Mouse (Mus musculus) kidney, adult 2 months (tissue): ENCODE results near the gene Shc4. TPM values are rescaled to one million over a fixed set of nuclear protein-coding genes. Genes with fewer than 3 reads are reported as not detected.

ENCODE experiments used
- DNase-seq: peaks from one replicate; pipeline ENCODE4 v3.0.0; 2021
- H3K27ac ChIP-seq: fragments of 200-500 bp; 2 replicates; pipeline ENCODE4 v1.5.1; 2012; ENCODE audit warnings: low read depth, low read length, control low read depth, inconsistent platforms; ENCODE audit not compliant: insufficient read depth
- H3K27me3 ChIP-seq: fragments of 200-500 bp; replicated peaks from 2 replicates; pipeline ENCODE4 v1.6.1; 2012; ENCODE audit warnings: mild to moderate bottlenecking, moderate library complexity, low read length, inconsistent platforms; ENCODE audit not compliant: control insufficient read depth, insufficient read depth
- H3K36me3 ChIP-seq: fragments of 200-500 bp; 2 replicates; pipeline ENCODE4 v1.6.1; 2012; ENCODE audit warnings: mild to moderate bottlenecking, moderate library complexity, low read length, inconsistent platforms; ENCODE audit not compliant: control insufficient read depth, insufficient read depth
- H3K4me1 ChIP-seq: fragments of 200-500 bp; 2 replicates; pipeline ENCODE4 v1.6.1; 2011; ENCODE audit warnings: low read length; ENCODE audit not compliant: control insufficient read depth, insufficient read depth
- H3K4me3 ChIP-seq: fragments of 200-500 bp; 2 replicates; pipeline ENCODE4 v1.5.1; 2011; ENCODE audit warnings: mild to moderate bottlenecking, low read depth, low read length, control low read depth; ENCODE audit not compliant: insufficient read depth
- CTCF ChIP-seq: fragments of 200-500 bp; conservative IDR thresholded peaks from 2 replicates; pipeline ENCODE4 v1.5.1; 2011; ENCODE audit warnings: low read depth, mild to moderate bottlenecking, control low read depth, low read length, moderate library complexity, mixed read lengths; ENCODE audit not compliant: insufficient read depth, insufficient read length
- POLR2A ChIP-seq: fragments of 200-500 bp; IDR thresholded peaks from one replicate; pipeline ENCODE4 v1.6.1; 2011; ENCODE audit warnings: low read depth, low read length, control low read depth
- WGBS: fragments of 180-500 bp; shearing (Covaris S2); methylation state at CpG from one replicate; pipeline ENCODE4 v1.1.7; 2018; 5-methylcytosine and 5-hydroxymethylcytosine counted together
- polyA plus RNA-seq: library from polyadenylated mRNA; depleted of rRNA; stranded (reverse); fragments of >200 nt; gene quantifications from 2 replicates; pipeline ENCODE4 v1.2.3, GENCODE M21; 2012

The Shc4 gene
- polyA plus RNA-seq, 1 experiment: 0.20 TPM

GRCm38 (mm10) chr2:125659823-125660536 is 64.0 kb downstream of the Shc4 start:
- Histone ChIP-seq H3K4me3 (peak overlapping the region; percentile 31; the same call in 1 of the 2 replicates), H3K27ac (no peak overlapping the region), H3K27me3 (no peaks in the 10 kb centered on the region), H3K36me3 (no peaks in the 10 kb centered on the region), H3K4me1 (peaks cover 4% of the 10 kb centered on the region; the same call in 1 of the 2 replicates)
- TF ChIP-seq POLR2A: no peak
- peak; percentile 90 for TF ChIP-seq CTCF
- WGBS: 13% methylated on average over 10 of the region's 10 CpGs
- peak; percentile 75 for DNase-seq

GRCm38 (mm10) chr2:125655391-125655790 is 68.6 kb downstream of the Shc4 start:
- DNase-seq: no peak
- WGBS: 91% methylated on average over 9 of the region's 9 CpGs

GRCm38 (mm10) chr2:125653286-125653685 is 70.7 kb downstream of the Shc4 start:
- Histone ChIP-seq H3K36me3 (no peaks in the 10 kb centered on the region), H3K4me1 (no peaks in the 10 kb centered on the region), H3K4me3 (no peak overlapping the region), H3K27me3 (no peaks in the 10 kb centered on the region), H3K27ac (no peak overlapping the region)
- TF ChIP-seq POLR2A (no peak), CTCF (no peak)
- DNase-seq: no peak
- WGBS: 96% methylated on average over 2 of the region's 2 CpGs

More at GRCm38 (mm10) chr2:125655391-125655790, 68.6 kb downstream of the Shc4 start:
- Histone ChIP-seq H3K27ac (no peak overlapping the region), H3K4me1 (peaks cover 1% of the 10 kb centered on the region; the same call in 1 of the 2 replicates), H3K27me3 (no peaks in the 10 kb centered on the region), H3K4me3 (no peak overlapping the region), H3K36me3 (no peaks in the 10 kb centered on the region)
- TF ChIP-seq POLR2A (no peak), CTCF (no peak)

GRCm38 (mm10) chr2:125651563-125651962 is 72.4 kb downstream of the Shc4 start:
- Histone ChIP-seq H3K27me3 (no peaks in the 10 kb centered on the region), H3K36me3 (no peaks in the 10 kb centered on the region), H3K27ac (no peak overlapping the region), H3K4me1 (no peaks in the 10 kb centered on the region), H3K4me3 (no peak overlapping the region)
- peak; percentile 51 for DNase-seq
- TF ChIP-seq CTCF (no peak), POLR2A (no peak)
- 59% methylated on average over 8 of the region's 8 CpGs for WGBS

- peak; percentile 12 for DNase-seq
- Histone ChIP-seq H3K4me1 (no peaks in the 10 kb centered on the region), H3K27ac (no peak overlapping the region), H3K4me3 (no peak overlapping the region), H3K36me3 (no peaks in the 10 kb centered on the region), H3K27me3 (no peaks in the 10 kb centered on the region)
- 85% methylated on average over 14 of the region's 14 CpGs for WGBS
- TF ChIP-seq POLR2A: no peak
- no peak for TF ChIP-seq CTCF
These were observed 73.1 kb downstream of the Shc4 start for GRCm38 (mm10) chr2:125650742-125651352.

- H3K36me3 ChIP-seq: no peaks in the 10 kb centered on the region
- 84% methylated on average over 5 of the region's 5 CpGs for WGBS
- H3K4me1 ChIP-seq: no peaks in the 10 kb centered on the region
- no peaks in the 10 kb centered on the region for H3K27me3 ChIP-seq
- DNase-seq: no peak
- TF ChIP-seq POLR2A (no peak), CTCF (no peak)
- H3K27ac ChIP-seq: no peak overlapping the region
- H3K4me3 ChIP-seq: no peak overlapping the region
These were observed 73.9 kb downstream of the Shc4 start for GRCm38 (mm10) chr2:125650038-125650437.

GRCm38 (mm10) chr2:125644912-125645311 is 79.0 kb downstream of the Shc4 start:
- Histone ChIP-seq H3K27ac (no peak overlapping the region), H3K27me3 (no peaks in the 10 kb centered on the region), H3K4me3 (no peak overlapping the region), H3K4me1 (no peaks in the 10 kb centered on the region), H3K36me3 (no peaks in the 10 kb centered on the region)
- 94% methylated on average over 6 of the region's 6 CpGs for WGBS
- no peak for DNase-seq
- no peak for TF ChIP-seq CTCF
- no peak for TF ChIP-seq POLR2A
